Mouse (Mus musculus): ENCODE results near the gene Fam155a. TPM values are rescaled to one million over a fixed set of nuclear protein-coding genes. Genes with fewer than 3 reads are reported as not detected.

Fam155a gene
- polyA plus RNA-seq, 1 experiment from 2014 or later: 1.7 TPM

DNA sequence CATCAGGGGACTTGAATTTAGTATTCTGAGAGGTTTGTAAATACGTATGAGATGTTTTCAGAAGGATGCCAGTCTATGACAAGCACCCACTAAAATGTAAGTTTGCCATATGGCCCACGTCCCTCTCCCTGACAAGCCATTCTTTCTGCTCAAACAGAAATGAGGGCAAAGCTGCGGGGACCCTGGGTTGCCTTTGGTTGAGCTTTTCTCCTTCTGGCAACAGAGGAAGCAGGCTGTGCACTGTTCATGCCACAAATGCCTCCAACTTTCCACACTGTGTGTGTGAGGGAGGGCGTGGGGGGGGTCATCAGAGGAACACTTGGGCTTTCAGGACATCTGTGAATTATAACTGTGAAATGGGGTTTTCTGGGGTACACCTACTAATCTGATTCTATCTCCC, 426.8 kb downstream of the Fam155a start:
- no peak for ATAC-seq (replicated peaks; ENCODE audit: low FRiP score, low TSS enrichment, low read depth)
- no peaks in the 10 kb centered on the region for H3K36me3 ChIP-seq (ENCODE audit: control insufficient read depth, insufficient read depth, low read length)
- WGBS: 77% methylated on average over 4 of the region's 4 CpGs

DNA sequence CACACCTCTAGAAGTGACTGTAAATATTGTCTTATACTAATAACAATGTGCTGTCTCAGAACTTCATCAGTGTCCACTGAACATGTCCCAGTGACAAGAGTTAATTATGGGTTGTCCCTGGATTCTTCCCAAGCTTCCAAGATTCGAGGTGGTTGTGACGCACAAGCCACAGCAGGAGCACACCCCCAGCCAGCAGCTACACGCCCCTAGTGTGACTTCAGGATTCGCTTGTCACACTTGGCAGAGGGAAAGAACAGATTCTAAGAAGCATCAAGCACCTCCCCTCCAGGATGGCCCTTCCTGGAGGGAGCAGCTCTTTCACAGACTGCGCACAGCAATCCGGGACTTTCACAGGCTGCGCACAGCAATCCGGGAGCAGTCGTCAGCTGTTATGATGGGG, 428.0 kb downstream of the Fam155a start:
- Histone ChIP-seq H3K36me3 (ENCODE audit: control insufficient read depth, insufficient read depth, low read length) (no peaks in the 10 kb centered on the region), H3K9ac (ENCODE audit: low read length) (no peak overlapping the region), H3K4me3 (ENCODE audit: low read depth, low read length) (no peak overlapping the region), H3K27ac (ENCODE audit: low read depth) (no peak overlapping the region), H3K27me3 (replicated peaks; ENCODE audit: control insufficient read depth, insufficient read depth, low read length) (no peaks in the 10 kb centered on the region), H3K9me3 (ENCODE audit: control insufficient read depth, low read length) (no peaks in the 10 kb centered on the region), H3K4me2 (ENCODE audit: low read length) (no peak overlapping the region), H3K4me1 (replicated peaks; ENCODE audit: control insufficient read depth, insufficient read depth, low read length) (no peaks in the 10 kb centered on the region)
- DNase-seq (ENCODE audit: low spot score) (no peak), ATAC-seq (replicated peaks; ENCODE audit: low FRiP score, low TSS enrichment, low read depth) (no peak)
- 76% methylated on average over 9 of the region's 9 CpGs for WGBS

More for the DNA sequence above, 426.8 kb downstream of the Fam155a start:
- no peak overlapping the region for H3K4me3 ChIP-seq (ENCODE audit: low read depth, low read length)
- H3K9ac ChIP-seq (ENCODE audit: low read length): no peak overlapping the region
- H3K9me3 ChIP-seq (ENCODE audit: control insufficient read depth, low read length): no peaks in the 10 kb centered on the region
- H3K4me1 ChIP-seq (replicated peaks; ENCODE audit: control insufficient read depth, insufficient read depth, low read length): no peaks in the 10 kb centered on the region
- H3K27me3 ChIP-seq (replicated peaks; ENCODE audit: control insufficient read depth, insufficient read depth, low read length): no peaks in the 10 kb centered on the region
- no peak overlapping the region for H3K4me2 ChIP-seq (ENCODE audit: low read length)
- no peak overlapping the region for H3K27ac ChIP-seq (ENCODE audit: low read depth)
- no peak for DNase-seq (ENCODE audit: low spot score)

DNA sequence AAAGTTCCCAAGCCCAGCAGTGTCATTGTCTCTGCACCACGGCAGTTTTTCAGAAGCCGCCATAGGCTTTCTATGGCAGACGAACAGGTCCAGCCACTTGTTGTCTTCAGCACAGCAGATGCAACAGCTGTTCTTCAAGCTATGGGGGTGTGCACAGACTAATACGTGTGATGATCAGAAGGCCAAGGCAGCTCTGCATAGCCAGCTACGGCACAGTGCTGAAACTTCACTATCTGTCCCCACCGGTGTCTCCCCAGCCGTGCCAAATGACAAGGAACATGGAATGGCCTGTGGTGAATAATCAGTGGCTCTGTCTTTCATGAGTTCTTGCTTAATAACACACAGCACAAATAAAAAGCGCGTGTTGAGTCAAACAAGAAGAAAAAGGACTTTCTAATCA, 428.4 kb downstream of the Fam155a start:
- DNase-seq (ENCODE audit: low spot score): no peak
- Histone ChIP-seq H3K27ac (ENCODE audit: low read depth) (no peak overlapping the region), H3K4me3 (ENCODE audit: low read depth, low read length) (no peak overlapping the region), H3K4me2 (ENCODE audit: low read length) (no peak overlapping the region), H3K9me3 (ENCODE audit: control insufficient read depth, low read length) (no peaks in the 10 kb centered on the region), H3K9ac (ENCODE audit: low read length) (no peak overlapping the region), H3K4me1 (replicated peaks; ENCODE audit: control insufficient read depth, insufficient read depth, low read length) (no peaks in the 10 kb centered on the region), H3K36me3 (ENCODE audit: control insufficient read depth, insufficient read depth, low read length) (no peaks in the 10 kb centered on the region), H3K27me3 (replicated peaks; ENCODE audit: control insufficient read depth, insufficient read depth, low read length) (no peaks in the 10 kb centered on the region)
- no peak for ATAC-seq (replicated peaks; ENCODE audit: low FRiP score, low TSS enrichment, low read depth)
- WGBS: 74% methylated on average over 9 of the region's 9 CpGs

DNA sequence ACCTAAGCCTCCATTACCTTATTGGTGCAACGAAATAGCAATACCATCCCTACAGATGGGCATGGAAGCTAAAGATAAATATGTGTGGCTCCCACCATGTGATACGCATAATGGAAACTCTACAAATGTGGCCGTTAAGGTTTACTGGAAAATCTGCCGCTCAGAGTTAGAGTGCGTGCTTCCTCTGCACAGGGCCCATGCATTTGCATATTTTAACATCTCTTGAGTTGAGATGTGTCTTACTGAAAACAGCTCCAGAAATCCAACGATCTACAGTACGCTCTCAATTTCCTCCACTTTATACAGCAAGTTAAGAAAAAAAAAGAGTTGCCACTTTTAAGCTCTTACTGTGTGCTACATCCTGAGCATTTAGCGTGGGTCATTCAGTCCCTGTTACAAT, 433.1 kb downstream of the Fam155a start:
- Histone ChIP-seq H3K4me1 (replicated peaks; ENCODE audit: control insufficient read depth, insufficient read depth, low read length) (no peaks in the 10 kb centered on the region), H3K4me2 (ENCODE audit: low read length) (no peak overlapping the region), H3K9me3 (ENCODE audit: control insufficient read depth, low read length) (no peaks in the 10 kb centered on the region), H3K4me3 (ENCODE audit: low read depth, low read length) (no peak overlapping the region), H3K27me3 (replicated peaks; ENCODE audit: control insufficient read depth, insufficient read depth, low read length) (no peaks in the 10 kb centered on the region), H3K36me3 (ENCODE audit: control insufficient read depth, insufficient read depth, low read length) (no peaks in the 10 kb centered on the region), H3K27ac (ENCODE audit: low read depth) (no peak overlapping the region), H3K9ac (ENCODE audit: low read length) (no peak overlapping the region)
- no peak for DNase-seq (ENCODE audit: low spot score)
- 91% methylated on average over 8 of the region's 8 CpGs for WGBS
- ATAC-seq (replicated peaks; ENCODE audit: low FRiP score, low TSS enrichment, low read depth): no peak

DNA sequence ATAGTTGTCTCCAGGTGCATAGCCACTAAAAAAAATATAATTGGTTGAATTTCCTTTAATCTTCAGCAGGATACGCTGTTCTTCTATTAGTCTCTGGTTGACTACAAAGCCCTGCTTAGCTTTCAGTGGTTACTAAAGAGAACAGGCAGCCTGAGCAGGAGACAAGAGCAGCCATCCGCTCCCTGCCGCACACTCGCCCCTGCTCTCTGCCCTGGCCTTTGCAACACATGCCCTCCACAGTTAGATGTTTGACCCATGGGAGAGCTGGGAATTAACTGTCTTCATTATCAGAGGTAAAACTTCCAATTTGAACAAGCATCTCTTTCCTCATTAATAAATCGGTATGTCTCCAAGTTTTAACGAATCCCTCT, 435.0 kb downstream of the Fam155a start:
- ATAC-seq (replicated peaks; ENCODE audit: low FRiP score, low TSS enrichment, low read depth) (no peak), DNase-seq (ENCODE audit: low spot score) (no peak)
- H3K9me3 ChIP-seq (ENCODE audit: control insufficient read depth, low read length): no peaks in the 10 kb centered on the region
- H3K4me1 ChIP-seq (replicated peaks; ENCODE audit: control insufficient read depth, insufficient read depth, low read length): no peaks in the 10 kb centered on the region
- H3K27me3 ChIP-seq (replicated peaks; ENCODE audit: control insufficient read depth, insufficient read depth, low read length): no peaks in the 10 kb centered on the region
- no peak overlapping the region for H3K4me2 ChIP-seq (ENCODE audit: low read length)
- H3K27ac ChIP-seq (ENCODE audit: low read depth): no peak overlapping the region
- no peak overlapping the region for H3K9ac ChIP-seq (ENCODE audit: low read length)
- H3K4me3 ChIP-seq (ENCODE audit: low read depth, low read length): no peak overlapping the region
- no peaks in the 10 kb centered on the region for H3K36me3 ChIP-seq (ENCODE audit: control insufficient read depth, insufficient read depth, low read length)
- 80% methylated on average over 6 of the region's 6 CpGs for WGBS

DNA sequence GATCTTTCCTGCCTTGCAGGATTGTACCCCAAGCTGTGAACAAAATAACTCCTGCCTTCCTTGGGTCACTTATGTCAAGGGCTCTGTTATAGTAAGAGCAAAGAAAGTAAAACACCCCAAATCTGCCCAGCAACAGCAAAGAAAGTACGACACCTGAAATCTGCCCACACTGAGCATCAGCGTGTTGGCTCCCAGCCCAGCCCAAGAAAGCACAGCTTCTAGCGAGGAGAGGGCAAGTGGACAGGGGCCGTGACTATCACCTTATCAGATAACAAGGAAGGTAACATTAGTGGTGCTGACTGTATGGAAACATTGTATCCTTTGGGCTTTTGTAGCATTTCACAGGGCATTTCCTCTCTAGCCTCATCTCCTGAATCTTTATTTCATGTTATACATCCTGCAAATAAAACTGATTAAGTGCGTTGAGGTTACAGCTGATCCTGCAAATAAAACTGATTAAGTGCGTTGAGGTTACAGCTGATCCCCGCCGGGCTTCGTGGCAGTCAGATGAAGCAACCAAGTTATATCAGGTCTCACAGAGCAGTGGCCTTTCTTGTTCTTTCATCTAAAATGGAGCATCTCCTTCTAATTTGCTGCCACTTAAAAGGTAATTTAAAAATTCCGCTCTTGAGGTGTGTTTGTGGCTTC, 435.6 kb downstream of the Fam155a start:
- H3K9me3 ChIP-seq (ENCODE audit: control insufficient read depth, low read length): no peaks in the 10 kb centered on the region
- no peak overlapping the region for H3K9ac ChIP-seq (ENCODE audit: low read length)
- DNase-seq (ENCODE audit: low spot score): no peak
- ATAC-seq (replicated peaks; ENCODE audit: low FRiP score, low TSS enrichment, low read depth): no peak
- no peak overlapping the region for H3K4me3 ChIP-seq (ENCODE audit: low read depth, low read length)
- H3K27ac ChIP-seq (ENCODE audit: low read depth): no peak overlapping the region
- H3K4me1 ChIP-seq (replicated peaks; ENCODE audit: control insufficient read depth, insufficient read depth, low read length): no peaks in the 10 kb centered on the region
- WGBS: 73% methylated on average over 10 of the region's 10 CpGs
- H3K27me3 ChIP-seq (replicated peaks; ENCODE audit: control insufficient read depth, insufficient read depth, low read length): no peaks in the 10 kb centered on the region
- no peaks in the 10 kb centered on the region for H3K36me3 ChIP-seq (ENCODE audit: control insufficient read depth, insufficient read depth, low read length)
- H3K4me2 ChIP-seq (ENCODE audit: low read length): no peak overlapping the region

DNA sequence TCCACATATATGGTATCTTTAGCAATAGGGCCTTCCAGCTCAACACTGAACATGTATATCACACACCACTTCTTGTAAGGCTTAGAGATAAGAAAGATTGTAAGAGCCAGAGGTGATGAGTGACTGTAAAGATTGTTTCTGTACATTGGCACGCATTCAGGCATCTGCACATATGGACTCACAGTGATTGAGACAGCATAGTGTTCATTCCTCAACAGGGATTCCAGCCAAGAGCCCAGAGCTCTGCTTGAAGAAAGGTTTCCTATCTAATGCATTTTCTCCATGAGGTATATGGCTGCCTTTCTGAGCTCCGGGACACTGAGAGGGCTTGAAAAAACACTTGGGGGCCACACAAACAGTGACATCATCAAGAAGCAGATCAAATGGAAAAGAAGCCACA, 438.2 kb downstream of the Fam155a start:
- H3K4me1 ChIP-seq (replicated peaks; ENCODE audit: control insufficient read depth, insufficient read depth, low read length): no peaks in the 10 kb centered on the region
- H3K4me2 ChIP-seq (ENCODE audit: low read length): no peak overlapping the region
- H3K27ac ChIP-seq (ENCODE audit: low read depth): no peak overlapping the region
- no peaks in the 10 kb centered on the region for H3K27me3 ChIP-seq (replicated peaks; ENCODE audit: control insufficient read depth, insufficient read depth, low read length)
- no peak overlapping the region for H3K4me3 ChIP-seq (ENCODE audit: low read depth, low read length)
- ATAC-seq (replicated peaks; ENCODE audit: low FRiP score, low TSS enrichment, low read depth) (no peak), DNase-seq (ENCODE audit: low spot score) (no peak)
- no peaks in the 10 kb centered on the region for H3K9me3 ChIP-seq (ENCODE audit: control insufficient read depth, low read length)
- no peaks in the 10 kb centered on the region for H3K36me3 ChIP-seq (ENCODE audit: control insufficient read depth, insufficient read depth, low read length)
- WGBS: 81% methylated on average over 2 of the region's 2 CpGs
- no peak overlapping the region for H3K9ac ChIP-seq (ENCODE audit: low read length)

DNA sequence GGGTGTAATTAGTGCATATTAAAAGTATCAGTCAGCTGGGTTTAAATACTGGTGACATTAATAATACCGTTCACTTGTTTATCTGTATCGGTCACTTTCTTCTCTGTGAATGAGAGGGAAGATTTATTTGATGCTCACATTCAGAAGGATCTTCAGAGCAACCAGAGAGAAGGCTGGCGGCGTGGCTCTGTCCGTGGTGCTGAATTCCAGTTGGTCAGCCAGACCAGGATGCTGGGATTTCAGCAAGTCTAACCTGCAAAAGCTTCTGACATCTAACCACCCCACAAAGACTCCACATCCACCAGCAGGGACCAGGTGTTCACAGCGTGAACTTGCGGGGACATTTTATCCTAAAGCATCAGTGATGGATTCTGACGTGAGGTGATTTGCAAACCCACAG, 461.5 kb downstream of the Fam155a start:
- DNase-seq (ENCODE audit: low spot score) (peak; percentile 88), ATAC-seq (replicated peaks; ENCODE audit: low FRiP score, low TSS enrichment, low read depth) (no peak)
- no peaks in the 10 kb centered on the region for H3K27me3 ChIP-seq (replicated peaks; ENCODE audit: control insufficient read depth, insufficient read depth, low read length)
- 21% methylated on average over 8 of the region's 8 CpGs for WGBS
- no peak overlapping the region for H3K27ac ChIP-seq (ENCODE audit: low read depth)
- no peaks in the 10 kb centered on the region for H3K36me3 ChIP-seq (ENCODE audit: control insufficient read depth, insufficient read depth, low read length)
- no peak overlapping the region for H3K4me2 ChIP-seq (ENCODE audit: low read length)
- H3K9me3 ChIP-seq (ENCODE audit: control insufficient read depth, low read length): no peaks in the 10 kb centered on the region
- H3K4me3 ChIP-seq (ENCODE audit: low read depth, low read length): no peak overlapping the region
- no peak overlapping the region for H3K9ac ChIP-seq (ENCODE audit: low read length)
- no peaks in the 10 kb centered on the region for H3K4me1 ChIP-seq (replicated peaks; ENCODE audit: control insufficient read depth, insufficient read depth, low read length)

DNA sequence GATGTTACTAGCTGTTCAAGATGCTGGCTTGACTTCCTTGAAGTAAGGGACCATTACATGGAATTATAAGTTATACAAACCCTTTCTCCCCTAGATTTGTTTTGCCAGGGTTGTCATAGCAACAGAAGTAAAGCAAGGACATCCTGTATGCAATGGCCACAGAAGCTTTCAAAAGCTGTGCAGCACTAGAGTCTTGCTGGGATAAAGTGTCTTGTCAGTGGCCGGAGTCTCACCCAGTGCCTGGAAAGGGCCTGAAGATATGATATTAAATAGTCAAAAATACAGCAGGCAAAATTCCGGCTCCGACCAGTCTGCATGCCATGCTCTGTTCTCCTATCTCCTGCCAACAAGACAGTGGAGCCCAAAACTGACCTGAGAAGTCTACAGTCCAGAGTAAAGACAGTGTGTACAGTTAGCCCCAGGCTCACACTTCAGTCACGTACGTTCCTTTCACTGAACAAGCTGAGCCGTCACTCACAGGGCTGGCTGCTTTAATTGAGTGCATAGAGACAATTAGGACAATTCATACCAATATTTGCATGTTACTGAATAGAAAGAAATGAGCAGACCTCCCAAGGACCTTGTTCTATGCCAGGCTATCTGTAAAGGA, 467.3 kb downstream of the Fam155a start:
- Histone ChIP-seq H3K9ac (ENCODE audit: low read length) (no peak overlapping the region), H3K4me3 (ENCODE audit: low read depth, low read length) (no peak overlapping the region), H3K27me3 (replicated peaks; ENCODE audit: control insufficient read depth, insufficient read depth, low read length) (no peaks in the 10 kb centered on the region), H3K36me3 (ENCODE audit: control insufficient read depth, insufficient read depth, low read length) (no peaks in the 10 kb centered on the region), H3K4me1 (replicated peaks; ENCODE audit: control insufficient read depth, insufficient read depth, low read length) (no peaks in the 10 kb centered on the region), H3K27ac (ENCODE audit: low read depth) (no peak overlapping the region), H3K4me2 (ENCODE audit: low read length) (no peak overlapping the region), H3K9me3 (ENCODE audit: control insufficient read depth, low read length) (no peaks in the 10 kb centered on the region)
- ATAC-seq (replicated peaks; ENCODE audit: low FRiP score, low TSS enrichment, low read depth) (no peak), DNase-seq (ENCODE audit: low spot score) (no peak)
- WGBS: 82% methylated on average over 6 of the region's 6 CpGs
